Mouse (Mus musculus): Measurements from ENCODE around the gene Nacc1. TPM values are rescaled to one million over a fixed set of nuclear protein-coding genes. Genes with fewer than 3 reads are reported as not detected.
A peak's percentile ranks its signal among the peaks of the same experiment; 100 is the strongest.

The Nacc1 gene
- polyA plus RNA-seq, 2 experiments from 2014 or later: 9.4 to 12.5 TPM

GRCm38 (mm10) chr8:84713381-84713780 is 25.7 kb upstream of the Nacc1 start:
- no peak for ATAC-seq

DNA sequence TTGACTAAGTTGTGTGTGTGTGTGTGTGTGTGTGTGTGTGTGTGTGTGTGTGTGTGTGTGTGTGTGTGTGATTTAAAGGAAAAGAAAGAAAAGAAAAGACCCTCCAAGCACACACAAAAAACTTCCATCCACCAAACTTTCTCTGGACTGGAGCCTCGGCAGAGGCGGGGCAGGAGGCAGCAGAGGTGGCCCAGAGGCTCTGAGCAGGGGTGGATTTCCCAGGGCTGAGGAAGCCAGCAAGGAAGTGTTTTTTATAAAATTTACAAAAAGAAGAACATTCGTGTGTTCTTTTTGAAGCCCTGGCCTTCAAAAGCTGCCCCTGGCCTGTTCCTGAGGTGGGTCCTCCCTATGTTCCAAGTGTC is 25.1 kb upstream of the Nacc1 start:
- no peak for ATAC-seq

DNA sequence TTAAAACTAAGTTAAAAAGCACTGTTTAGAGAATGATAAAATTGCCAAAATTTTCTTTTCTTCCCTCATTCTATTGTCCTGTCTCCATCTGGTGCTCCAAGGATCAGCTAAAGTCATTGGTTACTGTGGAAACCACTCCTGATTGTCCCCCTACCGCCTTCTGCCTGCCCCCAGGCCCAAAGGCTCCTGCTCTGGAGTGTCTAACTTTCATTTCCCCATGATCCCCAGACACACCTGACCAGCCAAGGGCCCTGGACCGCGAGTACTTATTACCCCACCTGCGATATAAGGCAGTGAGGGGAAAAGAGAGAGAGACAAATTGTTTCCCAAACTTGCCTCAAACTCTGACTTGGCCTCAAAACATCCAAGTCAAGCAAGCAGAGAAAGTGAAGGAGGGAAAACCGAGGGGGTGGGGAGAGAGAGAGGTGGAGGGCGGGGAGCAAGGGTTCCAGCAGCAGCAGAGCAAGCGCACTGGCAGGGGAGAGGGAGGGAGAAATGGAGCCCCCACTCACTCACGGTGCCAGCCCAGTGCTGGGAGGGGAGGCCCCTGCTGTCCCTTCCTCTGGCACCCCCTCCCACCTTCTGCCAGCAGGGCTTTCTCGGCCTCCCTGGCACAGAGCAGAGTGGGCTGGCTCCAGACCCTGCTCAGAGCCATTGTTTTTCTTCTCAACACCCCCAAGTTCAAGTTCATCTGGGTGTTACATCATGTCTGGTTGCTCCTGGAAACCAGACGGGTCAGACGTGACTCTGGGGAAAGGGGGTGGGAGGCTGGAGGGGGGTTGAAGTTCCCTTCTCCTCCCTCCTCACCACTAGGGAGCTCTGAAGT is 24.5 kb upstream of the Nacc1 start:
- no peak for ATAC-seq

GRCm38 (mm10) chr8:84711312-84711711 is 23.6 kb upstream of the Nacc1 start:
- no peak for ATAC-seq

GRCm38 (mm10) chr8:84709931-84710330 is 22.3 kb upstream of the Nacc1 start:
- no peak for ATAC-seq

- peak; percentile 59 for ATAC-seq
Observed at GRCm38 (mm10) chr8:84708774-84709475, 21.3 kb upstream of the Nacc1 start.

DNA sequence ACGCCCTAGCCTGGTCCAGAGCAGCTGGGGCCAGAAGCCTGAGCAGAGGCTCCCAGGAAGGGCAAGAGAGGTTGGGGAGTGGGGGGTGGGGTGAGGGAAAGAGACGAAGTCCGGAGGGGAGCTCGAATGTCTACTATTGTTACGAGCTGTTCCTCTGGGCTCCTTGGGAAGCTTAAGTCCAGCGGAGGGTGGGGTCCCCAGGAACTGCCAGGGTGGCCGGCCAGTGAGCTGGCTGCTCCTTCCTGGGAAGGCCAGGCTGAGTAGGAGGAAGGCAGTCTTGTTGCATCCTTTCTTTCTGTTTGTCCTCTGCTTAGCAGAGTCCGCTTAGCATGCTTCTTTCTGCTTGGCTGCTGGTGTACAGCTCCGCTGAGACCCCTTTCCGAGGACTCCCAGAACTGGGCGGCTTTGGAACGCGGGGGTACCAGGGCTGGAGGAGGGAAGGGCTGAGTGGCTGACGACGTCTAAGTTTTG is 20.4 kb upstream of the Nacc1 start:
- no peak for ATAC-seq

- no peak for ATAC-seq
Observed at GRCm38 (mm10) chr8:84707267-84707883, 19.7 kb upstream of the Nacc1 start.

- no peak for ATAC-seq
Observed at GRCm38 (mm10) chr8:84706610-84707266, 19.1 kb upstream of the Nacc1 start.

GRCm38 (mm10) chr8:84705960-84706359 is 18.3 kb upstream of the Nacc1 start:
- ATAC-seq: no peak

GRCm38 (mm10) chr8:84704867-84705831 is 17.5 kb upstream of the Nacc1 start:
- no peak for ATAC-seq

GRCm38 (mm10) chr8:84704356-84704755 is 16.7 kb upstream of the Nacc1 start:
- ATAC-seq: peak; percentile 55

DNA sequence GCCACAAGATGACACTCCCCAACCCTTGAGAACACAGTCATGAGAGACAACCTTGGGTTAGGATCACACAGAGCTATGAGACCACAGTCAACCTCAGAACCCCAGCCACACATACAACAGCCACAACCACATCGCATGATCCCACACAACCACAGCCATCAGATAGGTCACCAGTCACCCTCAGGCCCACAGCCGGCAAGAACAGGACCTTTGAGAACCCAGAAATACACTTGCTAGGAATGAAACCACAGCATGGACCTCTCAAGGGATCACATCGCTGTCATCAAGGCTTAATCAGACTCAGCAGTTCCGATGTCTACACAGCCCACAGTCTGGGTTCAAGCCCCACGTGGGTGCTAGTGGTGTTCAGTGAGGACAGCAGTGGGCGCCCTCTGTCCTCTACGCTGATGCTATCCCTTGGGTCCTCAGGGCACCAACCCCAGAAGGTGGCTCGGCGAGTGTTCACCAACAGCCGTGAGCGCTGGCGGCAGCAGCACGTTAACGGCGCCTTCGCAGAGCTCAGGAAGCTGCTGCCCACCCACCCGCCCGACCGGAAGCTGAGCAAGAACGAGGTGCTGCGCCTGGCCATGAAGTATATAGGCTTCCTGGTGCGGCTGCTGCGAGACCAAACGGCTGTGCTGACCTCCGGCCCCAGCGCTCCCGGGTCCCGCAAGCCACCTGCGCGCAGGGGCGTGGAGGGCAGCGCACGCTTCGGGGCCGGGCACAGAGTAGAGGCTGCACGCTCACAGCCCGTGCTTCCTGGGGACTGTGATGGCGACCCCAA is 16.0 kb upstream of the Nacc1 start:
- peak; percentile 36 for ATAC-seq

DNA sequence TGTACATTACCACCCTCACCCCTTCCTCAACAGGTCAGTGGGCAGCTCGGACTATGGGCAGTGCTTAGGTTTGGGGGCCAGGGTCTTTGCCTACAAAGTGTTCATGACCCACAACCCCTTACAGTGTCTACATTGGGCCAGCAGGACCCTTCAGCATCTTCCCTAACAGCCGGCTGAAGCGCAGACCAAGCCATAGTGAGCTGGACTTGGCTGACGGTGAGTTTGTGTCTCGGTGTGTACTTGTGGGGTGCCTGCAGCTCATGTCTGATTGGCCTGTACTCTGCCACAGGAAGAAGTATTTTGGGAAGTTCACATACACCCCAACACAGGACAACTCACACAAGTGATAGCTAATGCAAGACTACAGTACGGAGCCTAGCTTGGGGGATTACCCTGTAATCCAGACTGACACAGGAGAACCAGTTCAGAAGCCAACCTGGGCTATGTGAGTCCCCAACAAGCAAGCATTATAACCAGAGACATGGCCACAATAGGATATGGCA is 15.4 kb upstream of the Nacc1 start:
- ATAC-seq: no peak

- no peak for ATAC-seq
Observed at GRCm38 (mm10) chr8:84702561-84702960, 14.9 kb upstream of the Nacc1 start.

- no peak for ATAC-seq
Observed at GRCm38 (mm10) chr8:84700941-84701911, 13.6 kb upstream of the Nacc1 start, which contains the start of gene Lyl1. Gene Lyl1 (plus strand): TSS chr8:84701457.

DNA sequence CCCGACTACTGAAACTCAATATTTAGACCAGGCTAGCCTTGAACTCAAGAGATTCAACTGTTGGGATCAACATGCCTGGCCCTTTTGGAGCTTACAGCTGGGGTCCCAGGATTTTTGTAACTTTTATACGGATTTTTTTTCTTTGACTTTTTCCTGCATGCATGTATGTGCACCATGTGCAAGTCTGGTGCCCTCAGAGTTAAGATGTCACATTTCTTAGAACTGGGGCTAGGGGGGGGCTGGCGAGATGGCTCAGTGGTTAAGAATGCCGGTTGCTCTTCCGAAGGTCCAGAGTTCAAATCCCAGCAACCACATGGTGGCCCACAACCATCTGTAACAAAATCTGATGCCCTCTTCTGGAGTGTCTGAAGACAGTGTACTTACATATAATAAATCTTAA is 12.9 kb upstream of the Nacc1 start:
- ATAC-seq: no peak

DNA sequence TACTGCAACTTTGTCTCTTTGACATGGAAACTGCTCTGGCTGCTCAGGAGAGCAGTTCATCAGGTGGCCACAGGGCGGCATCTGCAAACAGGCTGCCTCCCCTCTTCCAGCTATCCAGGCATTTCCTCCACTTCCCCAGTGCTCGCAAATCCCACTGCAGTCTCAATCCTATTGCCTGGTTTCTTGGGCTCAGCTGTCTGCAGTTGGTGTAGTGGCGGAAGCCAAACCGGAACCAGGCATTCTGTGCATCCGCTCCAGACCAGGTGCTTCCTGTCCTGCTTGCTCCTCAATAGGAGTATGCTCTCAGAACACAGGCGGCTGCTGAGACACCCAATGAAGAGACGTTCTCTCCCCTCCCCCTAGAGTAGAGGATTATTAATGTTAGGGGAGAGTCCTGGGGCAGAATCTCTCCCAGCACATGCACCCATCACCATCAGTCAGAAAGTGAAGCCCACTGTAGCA is 12.2 kb upstream of the Nacc1 start:
- peak; percentile 25 for ATAC-seq

DNA sequence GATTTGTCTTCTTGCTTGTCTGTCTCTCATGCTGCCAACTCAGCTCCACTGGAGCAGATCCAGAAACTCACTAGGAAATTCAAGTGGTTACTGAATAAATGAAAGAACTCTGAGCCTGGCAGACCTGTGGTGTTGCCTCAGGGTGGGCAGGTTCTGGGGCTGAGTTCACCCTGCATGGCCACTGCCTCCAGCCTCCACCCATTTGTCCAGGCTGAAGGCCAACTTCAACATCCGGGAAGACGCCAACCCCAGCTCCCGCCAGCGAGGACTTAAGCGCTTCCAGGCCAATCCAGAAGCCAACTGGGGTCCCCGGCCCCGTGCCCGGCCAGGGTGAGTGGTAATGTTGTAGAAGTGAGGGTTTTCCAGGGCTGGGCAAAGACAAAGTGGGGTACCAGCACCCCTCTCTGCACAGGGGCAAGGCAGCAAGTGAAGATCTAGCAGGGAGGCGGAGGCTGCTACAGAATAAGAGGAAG is 11.3 kb upstream of the Nacc1 start:
- ATAC-seq: no peak

Measured in activated CD4-positive, CD25-positive, alpha-beta regulatory T cell, adult 4 months (primary cell).